Mouse (Mus musculus) liver, embryonic 13.5 days (tissue): ENCODE results near the gene Otub1. TPM values are rescaled to one million over a fixed set of nuclear protein-coding genes. Genes with fewer than 3 reads are reported as not detected.

Source experiments
- ATAC-seq: fragments of 200-750 bp; cut with Nextera tagmentation; 2 replicates; pipeline ENCODE4 v1.8.0; 2017; ENCODE audit warnings: low read depth, mild to moderate bottlenecking, moderate number of reproducible peaks, moderate library complexity
- DNase-seq: peaks from one replicate; pipeline ENCODE4 v3.0.0; 2022
- H3K27ac ChIP-seq: fragments of 300-500 bp; sonication (generic); 2 replicates; pipeline ENCODE4 v1.5.1; 2015; ENCODE audit warnings: moderate library complexity, mild to moderate bottlenecking, inconsistent platforms
- H3K27me3 ChIP-seq: fragments of 300-500 bp; sonication (generic); 2 replicates; pipeline ENCODE4 v1.6.1; 2015; ENCODE audit warnings: mild to moderate bottlenecking, inconsistent platforms
- H3K36me3 ChIP-seq: fragments of 300-500 bp; sonication (generic); 2 replicates; pipeline ENCODE4 v1.6.1; 2015; ENCODE audit warnings: mild to moderate bottlenecking, inconsistent platforms
- H3K4me1 ChIP-seq: fragments of 300-500 bp; sonication (generic); replicated peaks from 2 replicates; pipeline ENCODE4 v1.6.1; 2015; ENCODE audit warnings: inconsistent platforms
- H3K4me2 ChIP-seq: fragments of 300-500 bp; sonication (generic); 2 replicates; pipeline ENCODE4 v1.6.1; 2015; ENCODE audit warnings: inconsistent platforms, mild to moderate bottlenecking, moderate library complexity
- H3K4me3 ChIP-seq: fragments of 300-500 bp; sonication (generic); replicated peaks from 2 replicates; pipeline ENCODE4 v1.5.1; 2015; ENCODE audit warnings: mild to moderate bottlenecking, inconsistent platforms
- H3K9ac ChIP-seq: fragments of 300-500 bp; sonication (generic); 2 replicates; pipeline ENCODE4 v1.6.1; 2015; ENCODE audit warnings: mild to moderate bottlenecking, inconsistent platforms
- H3K9me3 ChIP-seq: fragments of 300-500 bp; sonication (generic); replicated peaks from 2 replicates; pipeline ENCODE4 v1.6.1; 2016; ENCODE audit warnings: inconsistent platforms
- WGBS: fragments of 180-500 bp; shearing (Covaris S2); methylation state at CpG from one replicate; pipeline ENCODE4 v1.1.7; 2015; ENCODE audit not compliant: insufficient replicate concordance; 5-methylcytosine and 5-hydroxymethylcytosine counted together
- polyA plus RNA-seq: library from polyadenylated mRNA; unstranded; fragments of >200 nt; fragmentation: Nextera tagmentation; extraction: Ambion mirVana; gene quantifications from 2 replicates; pipeline ENCODE4 v1.2.1, GENCODE M21; 2015

Gene Otub1
- 68.9 and 69.3 TPM in 2 replicates for polyA plus RNA-seq

- H3K27ac ChIP-seq = peak within 1 kb of the TSS; percentile 98
- H3K27me3 ChIP-seq = no peaks in the 10 kb centered on the region
- under 1% methylated on average over 79 of the region's 79 CpGs for WGBS
- peak within 1 kb of the TSS; percentile 86 for H3K9ac ChIP-seq
- peak within 1 kb of the TSS; percentile 94 for H3K4me3 ChIP-seq
- DNase-seq (peak; percentile 94), ATAC-seq (peak; percentile 96)
- no peaks in the 10 kb centered on the region for H3K9me3 ChIP-seq
- H3K4me2 ChIP-seq = peak within 1 kb of the TSS; percentile 85
- peaks cover 54% of the 10 kb centered on the region for H3K4me1 ChIP-seq
- H3K36me3 ChIP-seq = peaks cover 35% of the 10 kb centered on the region
Measured at GRCm38 (mm10) chr19:7205753-7206736, at the start of gene Otub1. Gene Otub1 (minus strand): TSS chr19:7206316.

GRCm38 (mm10) chr19:7246021-7246420, 39.9 kb upstream of the Otub1 start:
- Histone ChIP-seq H3K4me1 (peaks cover 7% of the 10 kb centered on the region), H3K36me3 (no peaks in the 10 kb centered on the region), H3K27ac (no peak overlapping the region), H3K9me3 (no peaks in the 10 kb centered on the region), H3K4me3 (no peak overlapping the region), H3K27me3 (peaks cover 5% of the 10 kb centered on the region), H3K9ac (no peak overlapping the region), H3K4me2 (no peak overlapping the region)
- WGBS = 43% methylated on average over 3 of the region's 3 CpGs
- no peak for ATAC-seq
- DNase-seq = peak; percentile 26

GRCm38 (mm10) chr19:7240782-7241690, 34.9 kb upstream of the Otub1 start, which contains the start of gene Naa40:
Gene Naa40 (minus strand): TSS chr19:7241183.
- DNase-seq (peak; percentile 89), ATAC-seq (peak; percentile 98)
- H3K36me3 ChIP-seq = peaks cover 27% of the 10 kb centered on the region
- peak within 1 kb of the TSS; percentile 92 for H3K4me2 ChIP-seq
- WGBS = under 1% methylated on average over 80 of the region's 80 CpGs
- H3K27me3 ChIP-seq = peaks cover 5% of the 10 kb centered on the region
- peak within 1 kb of the TSS; percentile 92 for H3K27ac ChIP-seq
- peak within 1 kb of the TSS; percentile 84 for H3K4me3 ChIP-seq
- no peaks in the 10 kb centered on the region for H3K9me3 ChIP-seq
- peaks cover 40% of the 10 kb centered on the region for H3K4me1 ChIP-seq
- H3K9ac ChIP-seq = peak within 1 kb of the TSS; percentile 91

- Histone ChIP-seq H3K27me3 (peaks cover 5% of the 10 kb centered on the region), H3K36me3 (peaks cover 30% of the 10 kb centered on the region), H3K4me2 (peak overlapping the region; percentile 92), H3K9ac (peak overlapping the region; percentile 91), H3K4me3 (peak overlapping the region; percentile 84), H3K27ac (peak overlapping the region; percentile 92), H3K9me3 (no peaks in the 10 kb centered on the region), H3K4me1 (peaks cover 47% of the 10 kb centered on the region)
- ATAC-seq (peak; percentile 1; the same call in 1 of the 2 replicates), DNase-seq (no peak)
- under 1% methylated on average over 13 of the region's 13 CpGs for WGBS
Measured at GRCm38 (mm10) chr19:7240291-7240690, 34.2 kb upstream of the Otub1 start.

GRCm38 (mm10) chr19:7239574-7239973, 33.5 kb upstream of the Otub1 start:
- 84% methylated on average over 3 of the region's 3 CpGs for WGBS
- H3K27ac ChIP-seq = 0 out of 2 replicates have a peak overlapping the region, but pooled peaks have one; percentile 92
- H3K9me3 ChIP-seq = no peaks in the 10 kb centered on the region
- peaks cover 31% of the 10 kb centered on the region for H3K36me3 ChIP-seq
- peak overlapping the region; percentile 92 for H3K4me2 ChIP-seq
- DNase-seq (no peak), ATAC-seq (no peak)
- peak overlapping the region; percentile 91 for H3K9ac ChIP-seq
- peaks cover 49% of the 10 kb centered on the region for H3K4me1 ChIP-seq
- H3K27me3 ChIP-seq = peaks cover 5% of the 10 kb centered on the region
- peak overlapping the region; percentile 84 for H3K4me3 ChIP-seq

GRCm38 (mm10) chr19:7236742-7237141, 30.6 kb upstream of the Otub1 start:
- Histone ChIP-seq H3K4me2 (no peak overlapping the region), H3K27me3 (no peaks in the 10 kb centered on the region; the same call in 1 of the 2 replicates), H3K9me3 (no peaks in the 10 kb centered on the region), H3K4me3 (no peak overlapping the region), H3K9ac (no peak overlapping the region), H3K27ac (no peak overlapping the region), H3K4me1 (peaks cover 49% of the 10 kb centered on the region), H3K36me3 (peaks cover 59% of the 10 kb centered on the region)
- DNase-seq (no peak), ATAC-seq (no peak)
- WGBS = 74% methylated on average over 4 of the region's 4 CpGs

GRCm38 (mm10) chr19:7236011-7236410, 29.9 kb upstream of the Otub1 start:
- Histone ChIP-seq H3K4me2 (no peak overlapping the region), H3K27ac (no peak overlapping the region), H3K36me3 (peaks cover 66% of the 10 kb centered on the region), H3K27me3 (no peaks in the 10 kb centered on the region), H3K9ac (no peak overlapping the region), H3K4me3 (no peak overlapping the region), H3K4me1 (peaks cover 44% of the 10 kb centered on the region), H3K9me3 (no peaks in the 10 kb centered on the region)
- 87% methylated on average over 2 of the region's 2 CpGs for WGBS
- DNase-seq = no peak
- ATAC-seq = no peak

- Histone ChIP-seq H3K4me3 (no peak overlapping the region), H3K9me3 (no peaks in the 10 kb centered on the region), H3K36me3 (peaks cover 72% of the 10 kb centered on the region), H3K4me2 (no peak overlapping the region), H3K27ac (no peak overlapping the region), H3K9ac (no peak overlapping the region), H3K27me3 (no peaks in the 10 kb centered on the region), H3K4me1 (peaks cover 44% of the 10 kb centered on the region)
- no peak for ATAC-seq
- no peak for DNase-seq
- WGBS = 84% methylated on average over 9 of the region's 9 CpGs
Measured at GRCm38 (mm10) chr19:7235461-7235860, 29.3 kb upstream of the Otub1 start.

GRCm38 (mm10) chr19:7234537-7235221, 28.6 kb upstream of the Otub1 start:
- ATAC-seq (peak; percentile 70), DNase-seq (peak; percentile 42)
- H3K9me3 ChIP-seq = no peaks in the 10 kb centered on the region
- H3K27ac ChIP-seq = no peak overlapping the region
- no peak overlapping the region for H3K4me2 ChIP-seq
- no peak overlapping the region for H3K9ac ChIP-seq
- H3K36me3 ChIP-seq = peaks cover 80% of the 10 kb centered on the region
- H3K4me1 ChIP-seq = peaks cover 38% of the 10 kb centered on the region
- no peak overlapping the region for H3K4me3 ChIP-seq
- no peaks in the 10 kb centered on the region for H3K27me3 ChIP-seq
- 57% methylated on average over 8 of the region's 8 CpGs for WGBS

- Histone ChIP-seq H3K9ac (no peak overlapping the region), H3K36me3 (peaks cover 61% of the 10 kb centered on the region), H3K4me1 (0 out of 2 replicates have a peak, but pooled peaks cover 3% of the 10 kb centered on the region), H3K27me3 (no peaks in the 10 kb centered on the region), H3K9me3 (no peaks in the 10 kb centered on the region), H3K4me2 (no peak overlapping the region), H3K27ac (no peak overlapping the region), H3K4me3 (no peak overlapping the region)
- no peak for DNase-seq
- ATAC-seq = no peak
- 59% methylated on average over 6 of the region's 6 CpGs for WGBS
Measured at GRCm38 (mm10) chr19:7226511-7226914, 20.4 kb upstream of the Otub1 start.
